Mouse (Mus musculus): ENCODE data around the gene Morn3. TPM values are rescaled to one million over a fixed set of nuclear protein-coding genes. Genes with fewer than 3 reads are reported as not detected.

Gene Morn3
- polyA plus RNA-seq, 1 experiment from 2014 or later = 0.60 TPM

DNA sequence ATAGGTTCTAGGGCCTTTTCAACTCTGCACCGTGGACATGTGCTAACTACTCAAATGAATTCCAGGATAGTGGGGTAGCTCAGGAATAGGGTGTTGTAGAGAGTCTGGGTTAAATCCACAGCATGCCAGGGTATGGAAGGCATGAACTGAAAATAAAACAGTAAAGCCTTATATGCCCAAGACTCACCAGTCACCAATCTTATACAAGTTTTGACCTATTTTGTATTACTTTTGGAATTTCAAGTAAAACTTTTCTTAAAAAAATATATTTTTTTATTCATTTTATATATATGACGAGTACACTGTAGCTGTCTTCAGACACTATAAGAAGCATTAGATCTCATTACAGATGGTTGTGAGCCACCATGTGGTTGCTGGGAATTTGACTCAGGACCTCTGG is 53.0 kb downstream of the Morn3 start:
- DNase-seq (ENCODE audit: low spot score) = no peak

DNA sequence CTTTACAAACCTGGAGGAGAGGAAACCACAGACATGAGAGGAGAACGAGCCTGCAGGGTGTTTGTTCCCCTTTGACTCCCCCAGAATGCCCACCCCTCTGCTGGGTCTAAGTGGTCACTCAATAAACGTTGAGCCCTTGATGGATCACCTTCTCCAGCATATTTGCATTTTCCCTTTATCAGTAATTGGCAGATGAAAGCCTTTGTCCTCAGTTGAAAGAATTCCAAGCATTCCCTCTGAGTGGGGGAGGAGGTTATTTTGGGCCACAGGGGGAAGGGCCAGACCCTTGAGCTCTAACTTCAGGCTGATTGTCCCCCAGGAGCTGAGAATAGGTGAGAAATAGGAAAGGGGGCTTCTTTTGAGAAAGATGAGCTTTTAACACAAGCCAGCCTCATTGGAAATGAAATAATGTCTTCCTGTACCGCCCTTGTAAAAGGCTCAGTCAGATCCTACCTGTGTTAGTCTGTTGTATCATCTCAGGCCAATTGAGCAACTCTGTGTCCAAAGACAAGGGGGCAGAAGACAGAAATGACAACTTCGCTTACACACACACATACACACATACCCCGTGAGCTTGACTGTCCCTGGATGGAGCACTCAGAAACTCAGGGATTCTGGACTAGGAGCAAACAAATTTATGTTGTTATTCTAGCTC is 55.3 kb downstream of the Morn3 start:
- no peak for DNase-seq (ENCODE audit: low spot score)

DNA sequence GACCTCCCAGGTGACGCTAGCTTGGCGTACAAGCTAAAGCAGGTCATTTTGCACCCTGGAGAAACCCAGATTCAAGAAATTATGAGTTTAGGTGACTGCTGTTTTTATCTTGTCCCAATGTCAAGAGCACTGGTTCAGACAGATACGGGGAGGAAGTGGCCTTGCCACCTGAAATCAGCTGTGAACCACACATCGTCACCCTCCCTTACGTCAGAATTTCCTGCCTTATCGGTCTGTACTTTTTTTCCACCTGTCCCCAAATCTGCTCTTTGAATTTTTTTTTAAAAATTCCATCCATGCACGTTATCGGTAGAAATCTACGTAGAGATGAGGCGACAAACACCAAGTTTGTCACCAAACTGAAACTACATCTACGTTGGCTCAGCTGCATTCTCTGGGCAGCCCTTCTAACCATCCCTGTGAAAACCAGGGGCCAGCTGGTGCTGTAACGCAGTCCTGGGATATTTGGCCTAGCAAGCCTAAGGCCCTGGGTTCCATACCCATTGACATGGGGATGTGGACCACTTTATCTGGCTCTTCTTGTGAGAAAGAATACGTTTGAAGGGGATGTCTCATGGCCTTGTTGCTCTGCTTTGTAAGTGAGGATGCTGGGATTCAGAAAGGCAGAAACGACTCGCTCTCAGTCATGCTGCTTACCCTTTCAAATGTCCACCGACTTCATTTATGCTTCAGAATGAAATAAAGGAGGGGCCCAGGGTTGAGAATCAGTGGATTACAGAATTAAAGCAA is 56.2 kb downstream of the Morn3 start:
- peak; percentile 82 for DNase-seq (ENCODE audit: low spot score)

DNA sequence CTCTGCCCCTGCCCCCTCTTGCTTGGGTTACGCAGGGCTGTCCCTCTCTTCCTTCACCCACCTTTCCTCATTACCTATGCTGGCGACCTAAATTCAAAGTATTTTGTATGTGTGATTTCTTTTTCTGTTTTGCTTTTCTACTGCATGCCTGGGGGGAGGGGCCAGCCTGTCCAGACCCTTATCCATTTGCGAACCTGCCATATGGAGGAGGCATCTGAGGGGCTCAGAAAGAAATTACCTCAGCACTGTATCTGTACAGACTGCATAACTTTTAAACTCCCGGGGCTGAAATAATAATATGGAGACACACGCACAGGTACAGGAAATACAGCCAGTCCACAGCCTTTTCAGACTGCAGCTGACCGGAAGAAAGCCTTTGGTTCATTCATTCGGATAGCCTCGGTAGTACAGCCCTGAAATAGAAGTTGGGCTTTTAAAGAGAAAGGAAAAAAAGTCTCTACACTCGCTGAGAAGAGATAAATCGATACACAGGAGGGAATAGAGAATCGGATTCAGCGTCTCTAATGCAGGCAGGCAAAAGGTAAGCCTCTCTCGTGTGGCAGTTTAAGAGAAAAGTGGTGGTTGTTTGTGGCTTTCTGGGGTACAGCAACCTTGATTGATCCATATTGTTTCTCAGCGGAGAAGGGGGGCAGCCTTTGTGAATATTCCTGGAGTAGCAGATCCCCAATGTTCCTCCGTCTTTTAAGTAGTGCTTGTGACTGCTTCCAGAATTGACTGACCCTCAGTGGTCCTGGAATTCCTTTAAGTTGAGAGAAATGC is 57.1 kb downstream of the Morn3 start, which contains the start of gene Kdm2b:
Gene Kdm2b, minus strand, starts transcription at position 273 of the 780 bp plus-strand sequence.
- peak; percentile 37 for DNase-seq (ENCODE audit: low spot score)

DNA sequence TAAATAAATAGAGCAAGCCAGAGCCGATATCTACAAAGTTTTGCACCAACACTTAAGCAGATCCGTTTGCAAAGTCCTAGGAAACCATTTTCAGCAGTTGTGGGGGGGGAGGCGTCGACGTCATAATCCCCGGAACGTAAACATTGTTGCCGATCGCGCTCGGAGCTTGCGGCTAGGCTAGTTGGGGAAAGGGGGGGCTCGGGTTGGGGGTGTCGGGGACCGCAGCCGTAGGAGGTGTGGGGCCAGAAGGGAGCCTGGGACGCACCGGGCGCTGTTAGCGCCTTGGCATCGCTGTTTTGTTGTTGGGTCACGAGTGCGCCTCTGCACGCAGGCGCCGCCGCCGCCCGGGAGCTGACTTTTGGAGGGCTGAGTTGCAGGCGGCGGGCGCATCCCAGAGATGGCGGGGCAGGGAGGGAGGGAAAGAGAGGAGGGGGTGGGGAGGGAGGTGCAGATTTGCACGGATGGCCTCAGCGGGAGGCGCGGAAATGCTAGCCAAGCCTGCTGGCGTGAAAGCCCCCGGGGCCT is 57.8 kb downstream of the Morn3 start:
- peak; percentile 85 for DNase-seq (ENCODE audit: low spot score)

DNA sequence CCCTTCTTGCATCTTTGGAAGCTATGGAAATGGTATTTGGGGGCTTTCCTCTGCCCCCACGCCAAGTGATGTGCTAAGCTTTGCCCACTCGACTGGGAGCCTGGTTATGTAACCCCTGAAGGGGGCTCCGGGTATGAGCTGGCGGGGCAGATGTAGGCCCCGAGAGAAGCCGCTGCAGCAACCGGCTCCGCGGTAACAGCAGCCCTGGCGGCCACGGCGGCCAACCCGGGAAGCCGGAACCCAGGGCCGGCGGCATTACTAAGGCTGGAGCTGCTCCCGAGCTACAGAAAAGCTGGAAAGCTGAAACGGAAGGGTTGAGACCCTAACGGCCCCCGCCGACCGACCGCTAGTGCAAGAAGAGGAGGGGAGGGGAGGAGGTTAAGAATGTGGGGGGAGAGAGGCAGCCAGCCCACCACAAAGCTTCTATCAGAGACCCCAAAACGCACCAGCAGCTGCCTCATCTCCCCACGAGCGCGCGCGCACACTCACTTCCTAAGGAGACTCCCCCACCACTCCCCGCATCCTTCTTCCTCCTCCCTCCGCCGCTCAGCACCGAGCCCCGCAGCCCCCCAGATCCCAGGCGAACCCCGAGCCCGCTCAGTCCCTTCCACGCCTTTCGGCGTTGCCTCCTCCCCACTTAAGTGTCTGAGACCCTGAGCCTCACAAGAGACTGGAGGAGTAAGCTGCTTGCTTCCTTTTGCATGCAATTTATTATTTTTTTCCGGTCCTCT is 58.6 kb downstream of the Morn3 start:
- peak; percentile 71 for DNase-seq (ENCODE audit: low spot score)

DNA sequence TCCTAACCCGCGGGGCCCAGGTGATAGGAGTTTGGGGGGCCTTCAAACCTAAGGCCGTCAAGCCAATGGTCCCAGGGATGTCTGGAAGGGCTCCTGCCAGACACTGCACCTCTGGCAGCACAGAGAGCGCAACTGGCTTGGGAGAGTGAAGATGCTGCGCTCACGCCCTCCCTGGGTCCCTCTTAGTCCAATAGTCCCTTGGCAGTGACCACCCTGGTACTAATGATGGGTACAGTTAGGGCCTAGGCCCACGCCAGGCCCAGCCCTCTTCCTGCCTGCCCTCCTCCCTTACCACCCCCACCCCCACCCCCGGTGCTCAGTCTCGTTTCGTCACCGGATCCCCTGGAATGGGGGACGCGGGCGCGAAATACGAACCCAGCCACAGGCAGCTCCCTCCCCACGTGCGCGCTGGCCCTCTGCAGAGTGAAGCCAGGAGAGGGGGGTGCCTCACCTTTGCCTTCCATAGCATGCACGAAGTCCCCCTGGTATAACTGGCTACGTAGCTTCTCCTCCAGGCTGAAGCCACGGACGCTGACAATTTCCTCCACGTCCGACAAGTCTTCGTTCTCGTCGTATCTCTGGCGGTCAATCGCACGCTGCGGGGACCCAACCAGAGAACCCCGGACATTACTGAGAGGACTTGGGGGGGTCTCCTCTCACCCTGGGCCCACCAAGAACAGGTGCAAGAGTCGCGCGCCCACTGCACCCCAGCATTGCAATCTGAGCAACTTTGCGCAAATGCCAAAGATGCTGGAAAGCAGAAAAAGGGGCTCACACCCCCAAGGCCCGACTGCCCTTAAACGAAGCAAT is 59.4 kb downstream of the Morn3 start:
- peak; percentile 53 for DNase-seq (ENCODE audit: low spot score)

DNA sequence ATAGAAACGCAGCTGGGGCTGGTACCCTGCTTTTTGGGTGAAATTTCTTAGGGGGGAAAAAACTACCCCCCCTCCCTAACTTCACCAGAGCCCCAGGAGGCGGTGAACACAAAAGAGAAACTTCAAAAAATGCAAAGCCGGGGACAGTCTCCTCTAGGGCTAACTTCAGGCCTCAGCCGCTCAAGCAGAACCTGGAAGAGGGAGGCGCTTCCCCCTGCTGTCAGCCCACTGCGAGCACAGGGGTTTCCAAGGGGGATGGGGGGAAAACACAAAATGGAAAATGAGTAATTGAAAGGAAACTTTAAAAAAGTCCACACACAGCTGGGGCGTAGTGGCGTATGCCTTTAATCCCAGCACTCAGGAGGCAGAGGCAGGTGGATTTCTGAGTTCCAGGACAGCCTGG is 60.7 kb downstream of the Morn3 start:
- DNase-seq (ENCODE audit: low spot score) = no peak

Other genes with a start within 250 kb of the Morn3 start
- gene Anapc5, start 225.7 kb downstream of the Morn3 start, polyA plus RNA-seq (2015; fragmentation: Nextera tagmentation; extraction: Ambion mirVana) = 407 and 446 TPM in 2 replicates
- 35.8 and 37.9 TPM in 2 replicates for gene Rnf34, start 197.0 kb downstream of the Morn3 start, polyA plus RNA-seq (2015; fragmentation: Nextera tagmentation; extraction: Ambion mirVana)
- 29.6 and 31.8 TPM in 2 replicates for gene Kdm2b, start 57.2 kb downstream of the Morn3 start, polyA plus RNA-seq (2015; fragmentation: Nextera tagmentation; extraction: Ambion mirVana)
- gene Orai1, start 31.9 kb downstream of the Morn3 start, polyA plus RNA-seq (2015; fragmentation: Nextera tagmentation; extraction: Ambion mirVana) = 16.1 and 17.3 TPM in 2 replicates
- 33.2 and 35.9 TPM in 2 replicates for gene Tmem120b, start 21.4 kb upstream of the Morn3 start, polyA plus RNA-seq (2015; fragmentation: Nextera tagmentation; extraction: Ambion mirVana)
- 10.4 and 11.1 TPM in 2 replicates for gene Rhof, start 85.7 kb upstream of the Morn3 start, polyA plus RNA-seq (2015; fragmentation: Nextera tagmentation; extraction: Ambion mirVana)
- 8.0 and 11.3 TPM in 2 replicates for gene Setd1b, start 95.2 kb upstream of the Morn3 start, polyA plus RNA-seq (2015; fragmentation: Nextera tagmentation; extraction: Ambion mirVana)
- 77.6 and 94.1 TPM in 2 replicates for gene Psmd9, start 122.4 kb upstream of the Morn3 start, polyA plus RNA-seq (2015; fragmentation: Nextera tagmentation; extraction: Ambion mirVana)
- 0.64 TPM in 1 of 2 replicates, not detected in the other for gene Hpd, start 135.7 kb upstream of the Morn3 start, polyA plus RNA-seq (2015; fragmentation: Nextera tagmentation; extraction: Ambion mirVana)
- 0.36 and 0.56 TPM in 2 replicates for gene Wdr66, start 205.1 kb upstream of the Morn3 start, polyA plus RNA-seq (2015; fragmentation: Nextera tagmentation; extraction: Ambion mirVana)

All from thymus, postnatal 0 days (tissue).